Mouse (Mus musculus): ENCODE results near the gene Me3. TPM values are rescaled to one million over a fixed set of nuclear protein-coding genes. Genes with fewer than 3 reads are reported as not detected.
A peak's percentile ranks its signal among the peaks of the same experiment; 100 is the strongest.

Gene Me3
- total and polyA plus RNA-seq, 2 experiments from 2014 or later: 15.5 to 23.5 TPM

DNA sequence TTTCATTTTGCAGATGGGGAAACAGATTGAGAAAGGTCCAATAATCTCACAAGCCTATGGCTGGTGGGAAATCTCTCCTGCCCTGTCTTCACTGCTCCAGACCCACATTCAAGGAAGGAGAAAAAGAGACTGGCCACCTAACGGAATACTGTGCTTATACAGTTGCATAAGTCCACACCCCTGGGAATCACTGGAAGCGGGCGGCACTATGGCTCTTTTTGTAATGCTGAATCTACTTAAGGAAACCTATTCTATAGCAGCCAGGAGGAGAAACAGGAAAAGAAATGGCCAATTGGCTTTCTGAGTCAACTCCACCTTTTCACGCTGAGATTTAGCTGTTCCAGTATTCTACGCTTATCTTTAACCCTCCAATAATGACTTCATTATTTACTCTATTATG, 140.7 kb downstream of the Me3 start:
- 0 out of 2 replicates have a peak, but pooled peaks cover 5% of the 10 kb centered on the region for H3K4me1 ChIP-seq (ENCODE audit: control insufficient read depth, insufficient read depth)
- no peak overlapping the region for H3K4me2 ChIP-seq (ENCODE audit: low read depth, low read length)
- H3K4me3 ChIP-seq (ENCODE audit: low read depth, low read length): no peak overlapping the region
- H3K9me3 ChIP-seq (replicated peaks; ENCODE audit: control insufficient read depth, low read length): no peaks in the 10 kb centered on the region
- TF ChIP-seq EP300 (IDR thresholded peaks at IDR 0.05; ENCODE audit: low read depth) (no peak), CTCF (IDR thresholded peaks at IDR 0.05; ENCODE audit: low read depth) (no peak)
- H3K27me3 ChIP-seq (ENCODE audit: control insufficient read depth, insufficient read depth, low read length): no peaks in the 10 kb centered on the region
- H3K9ac ChIP-seq (replicated peaks; ENCODE audit: low read depth, low read length): no peak overlapping the region
- no peak overlapping the region for H3K27ac ChIP-seq (ENCODE audit: low read depth)
- ATAC-seq (ENCODE audit: insufficient read depth, low read depth) (no peak), DNase-seq (ENCODE audit: low spot score) (no peak)
- H3K36me3 ChIP-seq (replicated peaks; ENCODE audit: control insufficient read depth, insufficient read depth, low read length): no peaks in the 10 kb centered on the region
- WGBS: 73% methylated on average over 5 of the region's 5 CpGs

GRCm38 (mm10) chr7:89773352-89773921, 141.2 kb downstream of the Me3 start:
- 62% methylated on average over 3 of the region's 3 CpGs for WGBS
- H3K9ac ChIP-seq (replicated peaks; ENCODE audit: low read depth, low read length): no peak overlapping the region
- no peaks in the 10 kb centered on the region for H3K27me3 ChIP-seq (ENCODE audit: control insufficient read depth, insufficient read depth, low read length)
- H3K4me3 ChIP-seq (ENCODE audit: low read depth, low read length): no peak overlapping the region
- H3K4me2 ChIP-seq (ENCODE audit: low read depth, low read length): no peak overlapping the region
- H3K36me3 ChIP-seq (replicated peaks; ENCODE audit: control insufficient read depth, insufficient read depth, low read length): no peaks in the 10 kb centered on the region
- no peak for TF ChIP-seq CTCF (IDR thresholded peaks at IDR 0.05; ENCODE audit: low read depth)
- 0 out of 2 replicates have a peak, but pooled peaks have one; percentile 20 for TF ChIP-seq EP300 (IDR thresholded peaks at IDR 0.05; ENCODE audit: low read depth)
- H3K9me3 ChIP-seq (replicated peaks; ENCODE audit: control insufficient read depth, low read length): no peaks in the 10 kb centered on the region
- H3K27ac ChIP-seq (ENCODE audit: low read depth): peak overlapping the region; percentile 68; the same call in 1 of the 2 replicates
- peak; percentile 74 for ATAC-seq (ENCODE audit: insufficient read depth, low read depth)
- H3K4me1 ChIP-seq (ENCODE audit: control insufficient read depth, insufficient read depth): 0 out of 2 replicates have a peak, but pooled peaks cover 5% of the 10 kb centered on the region
- no peak for DNase-seq (ENCODE audit: low spot score)

- 0 out of 2 replicates have a peak, but pooled peaks cover 5% of the 10 kb centered on the region for H3K4me1 ChIP-seq (ENCODE audit: control insufficient read depth, insufficient read depth)
- no peaks in the 10 kb centered on the region for H3K27me3 ChIP-seq (ENCODE audit: control insufficient read depth, insufficient read depth, low read length)
- TF ChIP-seq EP300 (IDR thresholded peaks at IDR 0.05; ENCODE audit: low read depth): no peak
- no peak for TF ChIP-seq CTCF (IDR thresholded peaks at IDR 0.05; ENCODE audit: low read depth)
- 26% methylated on average over 2 of the region's 2 CpGs for WGBS
- no peak overlapping the region for H3K9ac ChIP-seq (replicated peaks; ENCODE audit: low read depth, low read length)
- H3K4me2 ChIP-seq (ENCODE audit: low read depth, low read length): no peak overlapping the region
- ATAC-seq (ENCODE audit: insufficient read depth, low read depth) (no peak), DNase-seq (ENCODE audit: low spot score) (no peak)
- H3K4me3 ChIP-seq (ENCODE audit: low read depth, low read length): no peak overlapping the region
- no peaks in the 10 kb centered on the region for H3K36me3 ChIP-seq (replicated peaks; ENCODE audit: control insufficient read depth, insufficient read depth, low read length)
- H3K27ac ChIP-seq (ENCODE audit: low read depth): peak overlapping the region; percentile 68; the same call in 1 of the 2 replicates
- no peaks in the 10 kb centered on the region for H3K9me3 ChIP-seq (replicated peaks; ENCODE audit: control insufficient read depth, low read length)
Observed at GRCm38 (mm10) chr7:89773926-89774325, 141.7 kb downstream of the Me3 start.

DNA sequence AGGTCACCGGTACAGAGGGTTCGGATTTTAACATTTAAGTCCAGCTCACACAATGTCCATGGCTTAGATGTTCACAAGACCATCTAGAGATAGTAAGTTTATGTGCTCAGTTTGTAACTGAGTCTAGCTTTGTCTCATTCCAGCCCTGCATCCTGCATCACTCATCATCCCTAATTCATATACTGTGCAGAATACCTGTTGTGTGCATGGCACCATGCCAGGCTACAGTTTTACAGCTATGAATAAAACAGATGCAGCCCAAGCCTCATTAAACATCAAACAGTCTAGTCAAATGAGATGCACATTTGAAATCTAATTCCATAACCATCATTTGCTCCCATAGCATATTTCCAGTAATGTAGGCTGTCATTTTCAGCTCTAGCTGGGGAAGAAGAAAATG, 143.7 kb downstream of the Me3 start:
- H3K9me3 ChIP-seq (replicated peaks; ENCODE audit: control insufficient read depth, low read length): no peaks in the 10 kb centered on the region
- no peaks in the 10 kb centered on the region for H3K27me3 ChIP-seq (ENCODE audit: control insufficient read depth, insufficient read depth, low read length)
- no peak overlapping the region for H3K4me2 ChIP-seq (ENCODE audit: low read depth, low read length)
- no peak overlapping the region for H3K9ac ChIP-seq (replicated peaks; ENCODE audit: low read depth, low read length)
- 0 out of 2 replicates have a peak, but pooled peaks cover 5% of the 10 kb centered on the region for H3K4me1 ChIP-seq (ENCODE audit: control insufficient read depth, insufficient read depth)
- DNase-seq (ENCODE audit: low spot score) (no peak), ATAC-seq (ENCODE audit: insufficient read depth, low read depth) (no peak)
- 91% methylated on average over 2 of the region's 2 CpGs for WGBS
- no peak overlapping the region for H3K4me3 ChIP-seq (ENCODE audit: low read depth, low read length)
- no peak for TF ChIP-seq CTCF (IDR thresholded peaks at IDR 0.05; ENCODE audit: low read depth)
- TF ChIP-seq EP300 (IDR thresholded peaks at IDR 0.05; ENCODE audit: low read depth): no peak
- no peaks in the 10 kb centered on the region for H3K36me3 ChIP-seq (replicated peaks; ENCODE audit: control insufficient read depth, insufficient read depth, low read length)
- H3K27ac ChIP-seq (ENCODE audit: low read depth): no peak overlapping the region

DNA sequence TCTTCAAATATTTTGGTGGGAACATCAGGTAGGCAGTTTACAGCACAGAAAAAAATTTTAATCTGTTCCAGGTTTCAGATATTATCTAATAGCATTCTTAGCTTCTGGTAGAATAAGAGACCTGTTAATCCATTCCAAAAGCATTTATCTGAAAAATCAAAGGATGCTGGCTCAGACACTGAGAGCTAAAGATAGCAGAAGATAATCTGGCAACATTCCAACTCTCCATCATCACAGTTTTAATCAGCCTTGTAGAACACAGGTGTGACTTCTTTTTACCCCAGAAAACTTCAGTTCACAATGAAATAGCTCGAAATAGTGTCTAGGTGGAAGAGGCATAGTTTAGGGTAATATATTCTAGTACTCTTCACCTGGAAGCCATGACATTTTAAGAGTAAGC, 149.2 kb downstream of the Me3 start:
- no peaks in the 10 kb centered on the region for H3K27me3 ChIP-seq (ENCODE audit: control insufficient read depth, insufficient read depth, low read length)
- ATAC-seq (ENCODE audit: insufficient read depth, low read depth) (no peak), DNase-seq (ENCODE audit: low spot score) (no peak)
- H3K4me1 ChIP-seq (ENCODE audit: control insufficient read depth, insufficient read depth): peaks cover 6% of the 10 kb centered on the region; the same call in 1 of the 2 replicates
- TF ChIP-seq CTCF (IDR thresholded peaks at IDR 0.05; ENCODE audit: low read depth) (no peak), EP300 (IDR thresholded peaks at IDR 0.05; ENCODE audit: low read depth) (no peak)
- no peak overlapping the region for H3K27ac ChIP-seq (ENCODE audit: low read depth)
- 68% methylated on average over 1 of the region's 1 CpGs for WGBS
- H3K36me3 ChIP-seq (replicated peaks; ENCODE audit: control insufficient read depth, insufficient read depth, low read length): no peaks in the 10 kb centered on the region
- no peak overlapping the region for H3K4me2 ChIP-seq (ENCODE audit: low read depth, low read length)
- no peak overlapping the region for H3K9ac ChIP-seq (replicated peaks; ENCODE audit: low read depth, low read length)
- no peaks in the 10 kb centered on the region for H3K9me3 ChIP-seq (replicated peaks; ENCODE audit: control insufficient read depth, low read length)
- H3K4me3 ChIP-seq (ENCODE audit: low read depth, low read length): no peak overlapping the region

DNA sequence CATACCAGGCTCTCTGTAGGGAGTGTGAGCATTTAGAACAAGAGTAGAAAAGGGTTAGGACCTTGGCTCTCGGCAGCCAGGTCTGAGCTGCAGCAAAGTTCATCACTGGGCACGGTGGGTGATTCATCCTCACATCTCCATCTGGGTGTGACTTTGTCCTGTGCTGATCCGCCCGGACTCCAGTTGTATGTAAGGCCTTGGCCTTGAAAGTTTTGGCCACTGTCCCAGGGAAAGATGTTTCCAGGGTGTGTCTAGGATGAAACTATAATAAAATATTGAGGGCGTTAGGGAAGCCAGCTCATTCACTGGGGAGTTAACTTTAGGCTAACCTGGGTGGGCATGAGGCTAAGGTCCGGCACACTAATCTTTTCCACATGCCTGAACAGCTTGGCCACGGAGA, 155.5 kb downstream of the Me3 start:
- no peak overlapping the region for H3K9ac ChIP-seq (replicated peaks; ENCODE audit: low read depth, low read length)
- H3K27me3 ChIP-seq (ENCODE audit: control insufficient read depth, insufficient read depth, low read length): no peaks in the 10 kb centered on the region
- DNase-seq (ENCODE audit: low spot score) (no peak), ATAC-seq (ENCODE audit: insufficient read depth, low read depth) (no peak)
- H3K36me3 ChIP-seq (replicated peaks; ENCODE audit: control insufficient read depth, insufficient read depth, low read length): no peaks in the 10 kb centered on the region
- H3K27ac ChIP-seq (ENCODE audit: low read depth): no peak overlapping the region
- TF ChIP-seq EP300 (IDR thresholded peaks at IDR 0.05; ENCODE audit: low read depth) (no peak), CTCF (IDR thresholded peaks at IDR 0.05; ENCODE audit: low read depth) (no peak)
- 81% methylated on average over 7 of the region's 7 CpGs for WGBS
- no peak overlapping the region for H3K4me2 ChIP-seq (ENCODE audit: low read depth, low read length)
- H3K4me1 ChIP-seq (ENCODE audit: control insufficient read depth, insufficient read depth): no peaks in the 10 kb centered on the region
- no peak overlapping the region for H3K4me3 ChIP-seq (ENCODE audit: low read depth, low read length)
- no peaks in the 10 kb centered on the region for H3K9me3 ChIP-seq (replicated peaks; ENCODE audit: control insufficient read depth, low read length)

Measured in heart, postnatal 0 days (tissue).